Mouse (Mus musculus): ENCODE results near the gene Ubn1.

Ubn1 gene

GRCm38 (mm10) chr16:5071974-5072373 lies 22.1 kb downstream of the Ubn1 start:
- WGBS: 63% methylated on average over 7 of the region's 7 CpGs

GRCm38 (mm10) chr16:5074341-5074740 lies 24.5 kb downstream of the Ubn1 start:
- 74% methylated on average over 5 of the region's 5 CpGs for WGBS

- WGBS: 95% methylated on average over 4 of the region's 4 CpGs
Measured at GRCm38 (mm10) chr16:5085196-5085595, 35.3 kb downstream of the Ubn1 start.

GRCm38 (mm10) chr16:5086179-5086578 lies 36.3 kb downstream of the Ubn1 start:
- WGBS: 95% methylated on average over 2 of the region's 2 CpGs

- WGBS: 83% methylated on average over 10 of the region's 10 CpGs
Measured at GRCm38 (mm10) chr16:5089021-5089420, 39.2 kb downstream of the Ubn1 start.

GRCm38 (mm10) chr16:5093285-5093684 lies 43.4 kb downstream of the Ubn1 start:
- WGBS: 76% methylated on average over 5 of the region's 5 CpGs

- WGBS: 96% methylated on average over 8 of the region's 8 CpGs
Measured at GRCm38 (mm10) chr16:5096504-5096903, 46.6 kb downstream of the Ubn1 start.

- WGBS: 72% methylated on average over 6 of the region's 6 CpGs
Measured at GRCm38 (mm10) chr16:5101000-5101399, 51.1 kb downstream of the Ubn1 start.

- WGBS: 87% methylated on average over 7 of the region's 7 CpGs
Measured at GRCm38 (mm10) chr16:5109877-5110276, 60.0 kb downstream of the Ubn1 start.

GRCm38 (mm10) chr16:5111021-5111420 lies 61.2 kb downstream of the Ubn1 start:
- WGBS: 87% methylated on average over 3 of the region's 3 CpGs

- 50% methylated on average over 4 of the region's 4 CpGs for WGBS
Measured at GRCm38 (mm10) chr16:5113002-5113550, 63.2 kb downstream of the Ubn1 start.

GRCm38 (mm10) chr16:5113582-5113981 lies 63.7 kb downstream of the Ubn1 start:
- WGBS: 78% methylated on average over 2 of the region's 2 CpGs

GRCm38 (mm10) chr16:5119385-5119784 lies 69.5 kb downstream of the Ubn1 start:
- WGBS: 90% methylated on average over 4 of the region's 4 CpGs

- WGBS: 70% methylated on average over 4 of the region's 4 CpGs
Measured at GRCm38 (mm10) chr16:5119845-5120244, 70.0 kb downstream of the Ubn1 start.

GRCm38 (mm10) chr16:5123476-5123875 lies 73.6 kb downstream of the Ubn1 start:
- 83% methylated on average over 6 of the region's 6 CpGs for WGBS

GRCm38 (mm10) chr16:5130196-5130595 lies 80.3 kb downstream of the Ubn1 start:
- 68% methylated on average over 2 of the region's 2 CpGs for WGBS

GRCm38 (mm10) chr16:5130766-5131165 lies 80.9 kb downstream of the Ubn1 start:
- 35% methylated on average over 4 of the region's 4 CpGs for WGBS

GRCm38 (mm10) chr16:5131251-5131922 lies 81.5 kb downstream of the Ubn1 start:
- 8% methylated on average over 25 of the region's 25 CpGs for WGBS

GRCm38 (mm10) chr16:5132401-5132801 lies 82.5 kb downstream of the Ubn1 start, which contains the start of gene Ppl:
TSS of gene Ppl (minus strand) at chr16:5132421.
- 2% methylated on average over 38 of the region's 39 CpGs for WGBS

- 58% methylated on average over 14 of the region's 14 CpGs for WGBS
Measured at GRCm38 (mm10) chr16:5134623-5135330, 84.9 kb downstream of the Ubn1 start.

GRCm38 (mm10) chr16:5135551-5136261 lies 85.8 kb downstream of the Ubn1 start:
- WGBS: 71% methylated on average over 8 of the region's 8 CpGs
